Mouse (Mus musculus) kidney, embryonic 14.5 days (tissue): Measurements from ENCODE around the gene Ubash3a. TPM values are rescaled to one million over a fixed set of nuclear protein-coding genes. Genes with fewer than 3 reads are reported as not detected.

ENCODE experiments used
- ATAC-seq: fragments of 200-750 bp; cut with Nextera tagmentation; 2 replicates; pipeline ENCODE4 v1.8.0; 2017; ENCODE audit warnings: moderate number of reproducible peaks, mild to moderate bottlenecking, moderate TSS enrichment, moderate library complexity; ENCODE audit not compliant: low FRiP score, low TSS enrichment
- H3K27ac ChIP-seq: fragments of 300-500 bp; sonication (generic); 2 replicates; pipeline ENCODE4 v1.5.1; 2014; ENCODE audit warnings: low read depth, mild to moderate bottlenecking, low read length, moderate library complexity, mixed read lengths
- H3K27me3 ChIP-seq: fragments of 300-500 bp; sonication (generic); 2 replicates; pipeline ENCODE4 v1.6.1; 2014; ENCODE audit warnings: mild to moderate bottlenecking, low read length; ENCODE audit not compliant: control insufficient read depth, insufficient read depth
- H3K36me3 ChIP-seq: fragments of 300-500 bp; sonication (generic); 2 replicates; pipeline ENCODE4 v1.6.1; 2014; ENCODE audit warnings: low read length, mixed read lengths; ENCODE audit not compliant: control insufficient read depth, insufficient read depth
- H3K4me1 ChIP-seq: fragments of 300-500 bp; sonication (generic); 2 replicates; pipeline ENCODE4 v1.6.1; 2014; ENCODE audit warnings: low read length, mixed read lengths; ENCODE audit not compliant: control insufficient read depth, insufficient read depth
- H3K4me2 ChIP-seq: fragments of 300-500 bp; sonication (generic); replicated peaks from 2 replicates; pipeline ENCODE4 v1.6.1; 2014; ENCODE audit warnings: low read depth, mild to moderate bottlenecking, low read length
- H3K4me3 ChIP-seq: fragments of 300-500 bp; sonication (generic); 2 replicates; pipeline ENCODE4 v1.5.1; 2014; ENCODE audit warnings: mild to moderate bottlenecking, low read length
- H3K9ac ChIP-seq: fragments of 300-500 bp; sonication (generic); 2 replicates; pipeline ENCODE4 v1.6.1; 2014; ENCODE audit warnings: low read depth, mild to moderate bottlenecking, low read length, moderate library complexity
- H3K9me3 ChIP-seq: fragments of 300-500 bp; sonication (generic); 2 replicates; pipeline ENCODE4 v1.6.1; 2016; ENCODE audit warnings: low read length; ENCODE audit not compliant: control insufficient read depth
- WGBS: fragments of 180-500 bp; shearing (Covaris S2); extraction: QIAGEN DNeasy Blood & Tissue Kit; methylation state at CpG from one replicate; pipeline ENCODE4 v1.1.7; 2014; 5-methylcytosine and 5-hydroxymethylcytosine counted together
- polyA plus RNA-seq: library from polyadenylated mRNA; unstranded; fragments of >200 nt; fragmentation: Nextera tagmentation; extraction: Ambion mirVana; gene quantifications from 2 replicates; pipeline ENCODE4 v1.2.1, GENCODE M21; 2014

Gene Ubash3a
- polyA plus RNA-seq, 1 experiment from 2014 or later = 0.14 TPM

DNA sequence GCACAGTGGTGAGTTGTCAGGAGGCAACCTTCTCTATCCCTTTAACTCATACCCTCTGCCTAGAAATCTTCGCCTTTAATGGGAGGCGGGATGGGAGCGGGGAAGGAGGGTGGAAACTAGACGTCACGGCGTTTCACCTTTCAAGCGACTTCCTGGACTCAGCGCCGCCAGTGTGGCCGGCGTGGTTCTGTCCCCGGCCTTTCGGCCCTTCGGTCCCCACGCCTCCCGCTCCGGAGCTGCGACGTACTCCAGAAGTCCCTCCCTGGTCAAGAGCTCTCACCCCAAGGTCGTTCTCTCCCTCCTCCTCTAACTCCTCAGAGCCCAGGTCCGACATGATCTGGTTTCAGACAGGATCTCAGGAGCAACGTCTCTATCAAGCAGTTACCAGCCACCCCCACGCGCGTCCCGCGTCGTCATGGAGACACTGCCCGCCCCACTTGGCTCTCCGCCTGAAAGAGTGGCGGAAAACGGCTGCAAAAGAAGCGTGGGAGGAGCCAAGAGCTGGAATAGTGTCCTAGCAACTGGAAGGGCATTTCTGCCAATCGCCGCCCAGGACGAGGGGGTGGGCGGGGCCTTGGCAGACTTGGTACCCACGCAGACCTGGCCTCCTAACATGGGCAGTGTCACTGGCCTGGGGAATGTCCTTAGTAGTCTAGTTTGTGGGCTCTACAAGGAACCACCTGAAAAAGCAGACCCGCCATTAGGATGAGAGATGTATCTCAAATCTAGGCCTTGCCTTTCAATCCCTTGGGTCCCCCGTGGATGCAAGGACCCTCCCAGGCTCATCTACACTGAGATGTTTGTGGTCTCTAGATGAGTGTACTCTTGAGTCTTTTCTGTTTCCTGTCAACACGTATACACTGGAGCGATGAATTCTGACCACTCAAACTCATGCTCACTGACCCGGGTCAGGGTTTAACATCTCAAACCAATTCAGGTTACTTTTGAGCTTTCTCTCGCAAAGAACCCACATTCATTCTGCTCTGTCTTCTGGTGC lies 69.5 kb downstream of the Ubash3a start, which contains the start of gene Rsph1:
Gene Rsph1, minus strand, starts transcription at position 462 of the 997 bp plus-strand sequence.
- H3K9ac ChIP-seq = peak within 1 kb of the TSS; percentile 40
- H3K4me1 ChIP-seq = peaks cover 12% of the 10 kb centered on the region
- ATAC-seq = peak; percentile 92
- no peaks in the 10 kb centered on the region for H3K9me3 ChIP-seq
- WGBS = 7% methylated on average over 44 of the region's 44 CpGs
- H3K4me3 ChIP-seq = peak within 1 kb of the TSS; percentile 52
- H3K36me3 ChIP-seq = no peaks in the 10 kb centered on the region
- no peak within 1 kb of the TSS for H3K27ac ChIP-seq
- peak within 1 kb of the TSS; percentile 86 for H3K4me2 ChIP-seq
- no peaks in the 10 kb centered on the region for H3K27me3 ChIP-seq

DNA sequence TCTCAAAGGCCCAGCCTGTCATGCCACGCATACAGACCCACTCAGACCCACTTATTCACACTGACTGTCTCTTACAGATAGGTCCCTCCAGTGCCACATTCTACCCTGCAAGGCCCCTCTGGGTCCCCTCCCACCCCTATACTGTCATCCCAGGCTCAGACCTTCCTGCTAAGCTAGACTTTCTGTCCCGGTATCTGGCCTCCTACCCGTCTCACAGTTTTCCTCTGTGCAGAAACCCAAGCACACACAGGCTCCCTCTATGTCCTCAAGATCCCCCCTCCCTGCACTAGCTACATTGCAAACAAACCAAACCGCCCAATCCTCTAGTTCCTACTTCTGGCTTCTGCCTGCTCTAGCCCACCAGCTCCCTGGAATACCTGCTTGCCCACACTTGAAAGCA lies 70.3 kb downstream of the Ubash3a start:
- Histone ChIP-seq H3K27ac (no peak overlapping the region), H3K9ac (no peak overlapping the region), H3K4me3 (no peak overlapping the region), H3K4me2 (no peak overlapping the region), H3K9me3 (no peaks in the 10 kb centered on the region), H3K27me3 (no peaks in the 10 kb centered on the region; the same call in 1 of the 2 replicates), H3K4me1 (peaks cover 12% of the 10 kb centered on the region), H3K36me3 (no peaks in the 10 kb centered on the region)
- ATAC-seq = no peak
- WGBS = 78% methylated on average over 4 of the region's 4 CpGs

DNA sequence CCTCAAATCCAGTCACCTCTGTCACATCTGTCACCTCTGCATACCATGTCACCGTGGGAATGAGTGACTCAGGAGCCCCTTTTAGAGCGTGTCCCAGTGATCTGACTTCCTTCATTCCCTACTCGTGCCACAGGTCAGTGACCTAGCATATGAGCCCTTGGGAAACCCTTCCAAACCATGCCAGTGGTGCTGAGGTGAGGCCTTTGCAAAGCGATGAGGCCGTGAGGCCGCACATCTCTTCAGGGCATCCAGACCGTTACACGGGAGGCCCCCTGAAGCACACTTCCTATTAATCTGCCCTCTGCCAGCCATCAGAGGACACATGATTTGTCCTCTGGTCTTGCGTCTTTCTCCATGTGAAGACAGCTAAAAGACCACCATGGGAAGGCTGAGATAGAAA lies 71.9 kb downstream of the Ubash3a start:
- no peak overlapping the region for H3K9ac ChIP-seq
- no peaks in the 10 kb centered on the region for H3K36me3 ChIP-seq
- 63% methylated on average over 9 of the region's 9 CpGs for WGBS
- ATAC-seq = no peak
- no peak overlapping the region for H3K4me3 ChIP-seq
- H3K27me3 ChIP-seq = no peaks in the 10 kb centered on the region; the same call in 1 of the 2 replicates
- H3K9me3 ChIP-seq = no peaks in the 10 kb centered on the region
- peaks cover 12% of the 10 kb centered on the region for H3K4me1 ChIP-seq
- H3K4me2 ChIP-seq = no peak overlapping the region
- no peak overlapping the region for H3K27ac ChIP-seq

DNA sequence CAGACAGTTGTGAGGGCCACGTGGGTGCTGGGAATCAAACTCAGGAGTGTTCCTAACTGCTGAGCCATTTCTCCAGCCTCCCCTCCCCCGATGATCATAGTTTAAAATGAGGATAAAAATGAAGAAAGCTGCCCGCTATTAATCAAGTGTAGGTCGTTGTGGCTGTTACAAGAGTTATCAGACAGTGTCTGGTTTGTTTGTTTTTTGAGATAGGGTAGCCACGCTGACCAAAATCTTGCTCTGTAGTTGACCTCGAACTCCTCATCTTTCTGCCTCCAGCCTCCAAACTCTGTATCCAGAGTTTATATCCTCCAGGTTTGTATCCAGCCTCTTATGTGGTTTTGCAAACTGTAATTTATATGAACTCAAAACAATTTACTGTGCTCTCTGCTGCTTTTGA lies 72.6 kb downstream of the Ubash3a start:
- ATAC-seq = no peak
- Histone ChIP-seq H3K27me3 (no peaks in the 10 kb centered on the region; the same call in 1 of the 2 replicates), H3K9ac (no peak overlapping the region), H3K4me1 (peaks cover 12% of the 10 kb centered on the region), H3K4me2 (no peak overlapping the region), H3K9me3 (no peaks in the 10 kb centered on the region), H3K4me3 (no peak overlapping the region), H3K27ac (no peak overlapping the region), H3K36me3 (no peaks in the 10 kb centered on the region)
- WGBS = 60% methylated on average over 6 of the region's 6 CpGs

DNA sequence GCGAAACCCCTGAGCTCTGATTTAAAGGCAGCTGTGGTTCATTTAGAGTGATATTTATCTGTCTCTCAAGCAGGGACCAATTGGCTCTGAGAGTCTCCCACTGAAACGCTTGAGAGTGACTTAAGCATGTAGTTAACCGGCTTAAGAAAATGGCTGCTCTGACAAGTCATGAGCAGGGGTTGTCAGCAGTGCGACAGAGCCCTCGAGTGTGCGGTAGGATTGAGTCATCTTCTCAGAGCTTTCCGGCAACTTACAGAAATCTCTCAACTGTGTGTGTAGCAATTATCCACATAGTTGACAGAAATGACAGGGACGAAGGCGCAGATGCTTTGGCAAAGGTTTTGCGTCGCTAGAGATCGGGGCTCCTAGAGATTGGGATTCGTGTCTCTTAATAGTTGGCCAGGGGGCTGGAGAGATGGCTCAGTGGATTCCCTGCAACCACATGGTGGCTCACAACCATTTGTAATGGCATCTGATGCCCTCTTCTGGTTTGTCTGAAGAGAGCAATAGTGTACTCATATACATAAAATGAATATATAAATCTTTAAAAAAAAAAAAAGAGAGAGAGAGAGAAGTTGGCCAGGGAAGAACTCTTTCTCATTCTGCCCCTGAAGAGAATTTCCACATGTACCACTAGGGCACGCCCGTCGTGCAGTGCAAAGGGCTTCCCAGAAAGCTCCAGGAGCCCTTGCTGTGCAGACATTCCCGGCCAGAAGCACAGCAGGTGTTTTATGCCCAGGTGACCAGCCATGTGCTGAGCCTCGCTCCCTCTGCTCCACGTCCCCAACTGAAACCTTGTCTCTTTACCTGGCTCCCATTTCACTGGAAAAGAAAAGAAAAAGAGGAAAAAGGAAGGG lies 74.4 kb downstream of the Ubash3a start:
- WGBS = 52% methylated on average over 19 of the region's 19 CpGs
- H3K9ac ChIP-seq = no peak overlapping the region
- no peak overlapping the region for H3K4me2 ChIP-seq
- H3K9me3 ChIP-seq = no peaks in the 10 kb centered on the region
- H3K4me3 ChIP-seq = no peak overlapping the region
- H3K27me3 ChIP-seq = no peaks in the 10 kb centered on the region; the same call in 1 of the 2 replicates
- no peak overlapping the region for H3K27ac ChIP-seq
- H3K36me3 ChIP-seq = no peaks in the 10 kb centered on the region
- ATAC-seq = no peak
- peaks cover 7% of the 10 kb centered on the region; the same call in 1 of the 2 replicates for H3K4me1 ChIP-seq

DNA sequence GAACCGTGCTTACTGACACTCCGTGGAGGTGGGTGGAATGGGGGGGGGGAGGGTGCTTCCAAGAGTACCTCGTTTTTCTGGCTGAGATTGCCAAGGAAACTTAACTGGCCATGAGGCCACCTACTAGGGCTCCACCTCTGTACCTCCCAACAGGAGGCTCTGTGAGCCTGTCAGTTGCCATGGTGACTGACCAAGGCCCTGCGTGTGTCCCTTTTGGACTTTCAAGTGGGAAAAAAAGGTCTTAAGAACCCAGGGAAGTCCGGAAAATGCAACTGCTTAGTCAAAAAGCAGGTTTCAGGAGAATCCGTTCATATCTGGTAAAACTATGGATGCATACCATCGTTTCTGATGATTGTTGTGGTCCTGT lies 75.0 kb downstream of the Ubash3a start:
- H3K4me2 ChIP-seq = no peak overlapping the region
- no peak overlapping the region for H3K9ac ChIP-seq
- ATAC-seq = no peak
- 33% methylated on average over 7 of the region's 7 CpGs for WGBS
- H3K4me1 ChIP-seq = 0 out of 2 replicates have a peak, but pooled peaks cover 1% of the 10 kb centered on the region
- H3K9me3 ChIP-seq = no peaks in the 10 kb centered on the region
- H3K4me3 ChIP-seq = no peak overlapping the region
- no peaks in the 10 kb centered on the region; the same call in 1 of the 2 replicates for H3K27me3 ChIP-seq
- no peak overlapping the region for H3K27ac ChIP-seq
- H3K36me3 ChIP-seq = no peaks in the 10 kb centered on the region

DNA sequence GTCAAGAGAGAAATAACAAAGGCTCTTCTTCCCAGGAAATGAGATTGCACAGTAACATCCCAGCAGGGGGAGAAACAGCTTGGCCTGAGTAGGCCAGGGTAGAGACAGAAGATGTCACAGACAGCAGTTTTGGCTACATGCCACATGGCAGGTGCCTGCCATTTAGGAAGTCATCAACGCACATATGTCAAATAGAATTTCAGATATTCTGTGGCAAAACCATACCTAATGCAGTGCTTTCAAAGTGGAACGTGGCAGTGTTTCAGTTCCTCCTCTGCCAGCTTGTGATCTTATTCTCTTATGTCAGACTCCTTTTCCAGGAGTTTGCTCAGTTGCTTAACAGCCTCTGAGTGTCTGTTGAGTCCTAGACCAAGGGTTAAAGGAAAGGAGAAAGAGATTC lies 78.2 kb downstream of the Ubash3a start:
- H3K9me3 ChIP-seq = no peaks in the 10 kb centered on the region
- 83% methylated on average over 2 of the region's 2 CpGs for WGBS
- H3K4me2 ChIP-seq = no peak overlapping the region
- H3K4me3 ChIP-seq = no peak overlapping the region
- no peak overlapping the region for H3K9ac ChIP-seq
- H3K27ac ChIP-seq = no peak overlapping the region
- H3K36me3 ChIP-seq = no peaks in the 10 kb centered on the region
- no peaks in the 10 kb centered on the region; the same call in 1 of the 2 replicates for H3K27me3 ChIP-seq
- no peaks in the 10 kb centered on the region for H3K4me1 ChIP-seq
- ATAC-seq = no peak

DNA sequence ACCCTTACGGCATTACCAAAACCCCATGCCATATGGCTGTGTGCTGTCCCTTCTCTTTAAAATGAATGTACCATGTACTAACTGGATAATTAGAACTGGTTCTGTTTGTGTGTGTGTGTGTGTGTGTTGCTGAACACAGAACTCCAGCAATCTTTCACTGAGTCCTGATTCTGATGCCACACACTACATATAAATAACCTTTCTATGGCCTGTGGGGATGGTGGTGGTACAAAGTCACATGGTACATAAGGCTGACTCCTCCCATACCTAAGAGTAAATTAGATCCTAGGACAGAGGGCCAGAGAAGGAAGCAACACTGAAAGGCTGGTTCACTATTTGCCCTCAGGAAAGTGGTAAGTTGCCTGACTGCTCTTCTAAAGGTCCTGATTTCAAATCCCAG lies 78.8 kb downstream of the Ubash3a start, which contains the start of gene Slc37a1:
Gene Slc37a1, plus strand, starts transcription at position 301 of the 400 bp plus-strand sequence.
- ATAC-seq = no peak
- Histone ChIP-seq H3K4me3 (no peak within 1 kb of the TSS), H3K4me2 (no peak within 1 kb of the TSS), H3K4me1 (no peaks in the 10 kb centered on the region), H3K36me3 (no peaks in the 10 kb centered on the region), H3K9me3 (no peaks in the 10 kb centered on the region), H3K27ac (no peak within 1 kb of the TSS), H3K9ac (no peak within 1 kb of the TSS), H3K27me3 (no peaks in the 10 kb centered on the region; the same call in 1 of the 2 replicates)
- WGBS = 100% methylated on average over 1 of the region's 1 CpGs
